Mouse (Mus musculus) heart, embryonic 12.5 days (tissue): ENCODE measurements around the gene Ly6g6c. TPM values are rescaled to one million over a fixed set of nuclear protein-coding genes. Genes with fewer than 3 reads are reported as not detected.

Experiments used
- ATAC-seq: fragments of 200-750 bp; cut with Nextera tagmentation; 2 replicates; pipeline ENCODE4 v1.8.0; 2017; ENCODE audit warnings: moderate TSS enrichment, moderate library complexity; ENCODE audit not compliant: insufficient number of reproducible peaks, low FRiP score
- H3K27ac ChIP-seq: fragments of 300-500 bp; sonication (generic); 2 replicates; pipeline ENCODE4 v1.5.1; 2016; ENCODE audit warnings: mild to moderate bottlenecking, moderate library complexity; ENCODE audit not compliant: poor library complexity, severe bottlenecking
- H3K27me3 ChIP-seq: fragments of 300-500 bp; sonication (generic); replicated peaks from 2 replicates; pipeline ENCODE4 v1.6.1; 2016; ENCODE audit warnings: mild to moderate bottlenecking, moderate library complexity
- H3K36me3 ChIP-seq: fragments of 300-500 bp; sonication (generic); 2 replicates; pipeline ENCODE4 v1.6.1; 2016; ENCODE audit warnings: mild to moderate bottlenecking, moderate library complexity
- H3K4me1 ChIP-seq: fragments of 300-500 bp; sonication (generic); replicated peaks from 2 replicates; pipeline ENCODE4 v1.6.1; 2016; ENCODE audit warnings: mild to moderate bottlenecking
- H3K4me2 ChIP-seq: fragments of 300-500 bp; sonication (generic); 2 replicates; pipeline ENCODE4 v1.6.1; 2016; ENCODE audit warnings: mild to moderate bottlenecking, moderate library complexity
- H3K4me3 ChIP-seq: fragments of 300-500 bp; sonication (generic); 2 replicates; pipeline ENCODE4 v1.5.1; 2016; ENCODE audit warnings: mild to moderate bottlenecking
- H3K9ac ChIP-seq: fragments of 300-500 bp; sonication (generic); 2 replicates; pipeline ENCODE4 v1.6.1; 2016; ENCODE audit warnings: mild to moderate bottlenecking, moderate library complexity
- H3K9me3 ChIP-seq: fragments of 300-500 bp; sonication (generic); replicated peaks from 2 replicates; pipeline ENCODE4 v1.6.1; 2016; ENCODE audit warnings: mild to moderate bottlenecking, moderate library complexity
- WGBS: fragments of 180-500 bp; shearing (Covaris S2); methylation state at CpG from one replicate; pipeline ENCODE4 v1.1.7; 2016; 5-methylcytosine and 5-hydroxymethylcytosine counted together
- polyA plus RNA-seq: library from polyadenylated mRNA; unstranded; fragments of >200 nt; fragmentation: Nextera tagmentation; extraction: Ambion mirVana; gene quantifications from 2 replicates; pipeline ENCODE4 v1.2.1, GENCODE M21; 2016

Ly6g6c gene
- polyA plus RNA-seq, 1 experiment from 2014 or later = 0.27 TPM

GRCm38 (mm10) chr17:35074097-35074496 lies 8.9 kb downstream of the Ly6g6c start:
- 55% methylated on average over 17 of the region's 17 CpGs for WGBS
- Histone ChIP-seq H3K4me1 (peaks cover 19% of the 10 kb centered on the region), H3K27me3 (0 out of 2 replicates have a peak, but pooled peaks cover 7% of the 10 kb centered on the region), H3K4me2 (no peak overlapping the region), H3K36me3 (no peaks in the 10 kb centered on the region), H3K4me3 (no peak overlapping the region), H3K9ac (no peak overlapping the region), H3K27ac (no peak overlapping the region), H3K9me3 (no peaks in the 10 kb centered on the region)
- no peak for ATAC-seq

- peak within 1 kb of the TSS; percentile 29 for H3K4me3 ChIP-seq
- no peaks in the 10 kb centered on the region for H3K9me3 ChIP-seq
- no peaks in the 10 kb centered on the region for H3K36me3 ChIP-seq
- H3K27ac ChIP-seq = 0 out of 2 replicates have a peak within 1 kb of the TSS, but pooled peaks have one; percentile 5
- WGBS = 34% methylated on average over 10 of the region's 10 CpGs
- H3K4me2 ChIP-seq = peak within 1 kb of the TSS; percentile 63
- H3K27me3 ChIP-seq = 0 out of 2 replicates have a peak, but pooled peaks cover 6% of the 10 kb centered on the region
- H3K9ac ChIP-seq = peak within 1 kb of the TSS; percentile 60
- peaks cover 36% of the 10 kb centered on the region for H3K4me1 ChIP-seq
- no peak; the same call in 1 of the 2 replicates for ATAC-seq
Measured at GRCm38 (mm10) chr17:35076507-35077176, 11.5 kb downstream of the Ly6g6c start, which contains the start of gene Ly6g6e. TSS of gene Ly6g6e (plus strand) at chr17:35076902.

- 0 out of 2 replicates have a peak, but pooled peaks have one; percentile 36 for ATAC-seq
- Histone ChIP-seq H3K9ac (peak overlapping the region; percentile 60), H3K27ac (0 out of 2 replicates have a peak overlapping the region, but pooled peaks have one; percentile 5)
Measured at GRCm38 (mm10) chr17:35077285-35077684, 12.1 kb downstream of the Ly6g6c start.

GRCm38 (mm10) chr17:35077786-35078233 lies 12.6 kb downstream of the Ly6g6c start, which contains the start of gene Ly6g6d:
TSS of gene Ly6g6d (minus strand) at chr17:35078065.
- peaks cover 36% of the 10 kb centered on the region for H3K4me1 ChIP-seq
- no peaks in the 10 kb centered on the region for H3K9me3 ChIP-seq
- no peaks in the 10 kb centered on the region for H3K36me3 ChIP-seq
- H3K27me3 ChIP-seq = 0 out of 2 replicates have a peak, but pooled peaks cover 9% of the 10 kb centered on the region
- H3K9ac ChIP-seq = peak within 1 kb of the TSS; percentile 60
- 0 out of 2 replicates have a peak within 1 kb of the TSS, but pooled peaks have one; percentile 5 for H3K27ac ChIP-seq
- ATAC-seq = no peak; the same call in 1 of the 2 replicates
- H3K4me2 ChIP-seq = peak within 1 kb of the TSS; percentile 63
- 10% methylated on average over 14 of the region's 14 CpGs for WGBS
- peak within 1 kb of the TSS; percentile 29 for H3K4me3 ChIP-seq

More at GRCm38 (mm10) chr17:35077285-35077684, 12.1 kb downstream of the Ly6g6c start:
- 0 out of 2 replicates have a peak, but pooled peaks cover 9% of the 10 kb centered on the region for H3K27me3 ChIP-seq
- H3K4me2 ChIP-seq = peak overlapping the region; percentile 63
- H3K9me3 ChIP-seq = no peaks in the 10 kb centered on the region
- H3K36me3 ChIP-seq = no peaks in the 10 kb centered on the region
- H3K4me1 ChIP-seq = peaks cover 36% of the 10 kb centered on the region
- H3K4me3 ChIP-seq = peak overlapping the region; percentile 29
- 35% methylated on average over 2 of the region's 2 CpGs for WGBS

- H3K9ac ChIP-seq = peak overlapping the region; percentile 42; the same call in 1 of the 2 replicates
- peak overlapping the region; percentile 50 for H3K4me2 ChIP-seq
- H3K4me1 ChIP-seq = peaks cover 36% of the 10 kb centered on the region
- H3K27me3 ChIP-seq = 0 out of 2 replicates have a peak, but pooled peaks cover 9% of the 10 kb centered on the region
- H3K27ac ChIP-seq = 0 out of 2 replicates have a peak overlapping the region, but pooled peaks have one; percentile 14
- H3K9me3 ChIP-seq = no peaks in the 10 kb centered on the region
- H3K36me3 ChIP-seq = no peaks in the 10 kb centered on the region
- WGBS = 6% methylated on average over 9 of the region's 9 CpGs
- ATAC-seq = peak; percentile 38; the same call in 1 of the 2 replicates
- H3K4me3 ChIP-seq = 0 out of 2 replicates have a peak overlapping the region, but pooled peaks have one; percentile 3
Measured at GRCm38 (mm10) chr17:35079778-35080177, 14.6 kb downstream of the Ly6g6c start.

GRCm38 (mm10) chr17:35080248-35080647 lies 15.1 kb downstream of the Ly6g6c start:
- no peak for ATAC-seq
- H3K4me3 ChIP-seq = no peak overlapping the region
- H3K27me3 ChIP-seq = 0 out of 2 replicates have a peak, but pooled peaks cover 9% of the 10 kb centered on the region
- peak overlapping the region; percentile 42; the same call in 1 of the 2 replicates for H3K9ac ChIP-seq
- WGBS = 24% methylated on average over 6 of the region's 6 CpGs
- H3K4me1 ChIP-seq = peaks cover 37% of the 10 kb centered on the region
- no peaks in the 10 kb centered on the region for H3K36me3 ChIP-seq
- H3K9me3 ChIP-seq = no peaks in the 10 kb centered on the region
- H3K27ac ChIP-seq = no peak overlapping the region
- H3K4me2 ChIP-seq = peak overlapping the region; percentile 50

GRCm38 (mm10) chr17:35080710-35081109 lies 15.5 kb downstream of the Ly6g6c start:
- Histone ChIP-seq H3K27ac (no peak overlapping the region), H3K27me3 (0 out of 2 replicates have a peak, but pooled peaks cover 9% of the 10 kb centered on the region), H3K4me1 (peaks cover 41% of the 10 kb centered on the region), H3K9me3 (no peaks in the 10 kb centered on the region), H3K9ac (no peak overlapping the region), H3K4me3 (no peak overlapping the region), H3K4me2 (no peak overlapping the region), H3K36me3 (no peaks in the 10 kb centered on the region)
- ATAC-seq = no peak
- 81% methylated on average over 4 of the region's 4 CpGs for WGBS

GRCm38 (mm10) chr17:35082841-35083576 lies 17.8 kb downstream of the Ly6g6c start:
- ATAC-seq = no peak
- Histone ChIP-seq H3K4me2 (no peak overlapping the region), H3K27ac (no peak overlapping the region), H3K9me3 (no peaks in the 10 kb centered on the region), H3K27me3 (0 out of 2 replicates have a peak, but pooled peaks cover 9% of the 10 kb centered on the region), H3K36me3 (no peaks in the 10 kb centered on the region), H3K9ac (no peak overlapping the region), H3K4me1 (peaks cover 26% of the 10 kb centered on the region), H3K4me3 (no peak overlapping the region)
- WGBS = 77% methylated on average over 16 of the region's 16 CpGs

- WGBS = 45% methylated on average over 3 of the region's 3 CpGs
- Histone ChIP-seq H3K4me1 (peaks cover 23% of the 10 kb centered on the region), H3K4me3 (no peak overlapping the region), H3K9ac (no peak overlapping the region), H3K36me3 (no peaks in the 10 kb centered on the region), H3K9me3 (no peaks in the 10 kb centered on the region), H3K27ac (no peak overlapping the region), H3K4me2 (no peak overlapping the region), H3K27me3 (0 out of 2 replicates have a peak, but pooled peaks cover 9% of the 10 kb centered on the region)
- no peak for ATAC-seq
Measured at GRCm38 (mm10) chr17:35083929-35084497, 18.8 kb downstream of the Ly6g6c start.

GRCm38 (mm10) chr17:35085208-35085865 lies 20.1 kb downstream of the Ly6g6c start, which contains the start of gene Ly6g6f:
TSS of gene Ly6g6f (minus strand) at chr17:35085610.
- Histone ChIP-seq H3K27ac (no peak within 1 kb of the TSS), H3K9ac (peak within 1 kb of the TSS; percentile 6; the same call in 1 of the 2 replicates), H3K27me3 (0 out of 2 replicates have a peak, but pooled peaks cover 9% of the 10 kb centered on the region), H3K9me3 (no peaks in the 10 kb centered on the region), H3K4me1 (peaks cover 18% of the 10 kb centered on the region), H3K4me2 (no peak within 1 kb of the TSS), H3K4me3 (no peak within 1 kb of the TSS), H3K36me3 (0 out of 2 replicates have a peak, but pooled peaks cover 1% of the 10 kb centered on the region)
- ATAC-seq = no peak
- 49% methylated on average over 7 of the region's 7 CpGs for WGBS
